Mouse (Mus musculus): ENCODE measurements around the gene Kctd4.

DNA sequence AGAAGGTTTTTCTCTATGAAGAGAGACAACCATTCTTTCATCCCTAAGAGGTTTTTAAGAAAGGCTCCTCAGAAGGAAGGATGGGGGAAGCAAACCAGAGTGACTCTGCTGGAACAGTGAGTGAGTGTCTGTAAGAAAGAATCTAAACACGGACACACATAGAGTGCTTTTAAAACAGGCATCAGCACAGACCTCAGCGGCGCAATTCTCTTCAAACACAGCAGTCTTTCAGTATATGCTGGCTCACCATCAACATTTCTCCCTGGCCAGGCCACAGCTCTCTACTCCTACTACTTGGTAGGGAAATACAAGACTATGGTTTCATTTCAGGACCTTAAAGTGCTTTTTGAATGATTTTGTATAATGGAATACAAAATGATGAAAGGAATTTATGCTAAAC is 26.4 kb downstream of the Kctd4 start:
- no peak for TF ChIP-seq CTCF (IDR thresholded peaks at IDR 0.05; ENCODE audit: low read depth, low read length)
- TF ChIP-seq POLR2A (IDR thresholded peaks at IDR 0.05; ENCODE audit: insufficient read depth, low read length): no peak

All from ES-Bruce4 (cell line).